Mouse (Mus musculus): ENCODE data around the gene Mrpl55.
A peak's percentile ranks its signal among the peaks of the same experiment; 100 is the strongest.
"Not testable (repeated sequence)": the region's sequence is repeated elsewhere in the genome, so short reads cannot be mapped to it uniquely, and the experiment has no call there.

Gene Mrpl55

DNA sequence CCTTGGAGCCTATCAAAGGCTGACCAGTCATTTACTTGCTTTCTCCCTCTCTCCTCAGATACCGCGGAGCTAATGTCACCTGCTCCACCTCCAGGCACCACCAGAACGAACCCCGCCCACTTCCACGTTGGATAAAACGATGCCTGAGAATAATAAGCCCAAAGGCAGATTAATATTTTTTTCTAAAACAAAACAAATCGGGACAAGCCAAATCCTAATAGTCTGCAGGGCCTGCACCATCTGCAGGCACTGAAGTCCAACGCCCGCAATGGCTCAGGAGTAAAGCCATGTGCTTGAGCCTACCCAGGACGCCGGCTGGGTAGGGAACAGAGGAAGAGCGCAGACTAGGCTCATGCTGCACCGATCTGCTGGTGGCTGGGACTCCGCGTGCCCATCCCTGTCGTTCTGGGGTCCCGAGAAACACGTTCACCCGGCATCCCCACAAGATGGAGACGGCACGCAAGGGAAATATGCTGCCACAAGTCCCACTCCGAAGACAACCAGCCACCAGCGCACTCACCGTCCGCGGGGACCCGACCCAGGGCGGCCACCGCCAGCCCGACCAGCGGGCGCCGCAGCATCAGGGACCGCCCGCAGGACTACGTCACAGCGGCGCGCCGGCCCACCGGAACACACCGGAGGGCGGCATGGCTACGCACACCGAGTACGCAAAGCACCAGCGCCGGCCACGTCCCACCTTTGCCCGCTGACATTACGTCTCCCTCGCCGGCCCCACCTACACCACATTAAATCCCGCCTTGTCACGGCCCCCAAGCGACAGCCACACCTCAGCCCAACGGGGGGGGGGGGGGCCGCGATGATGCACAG, 10.8 kb upstream of the Mrpl55 start:
- peak; percentile 79 for DNase-seq (ENCODE audit: low spot score)

DNA sequence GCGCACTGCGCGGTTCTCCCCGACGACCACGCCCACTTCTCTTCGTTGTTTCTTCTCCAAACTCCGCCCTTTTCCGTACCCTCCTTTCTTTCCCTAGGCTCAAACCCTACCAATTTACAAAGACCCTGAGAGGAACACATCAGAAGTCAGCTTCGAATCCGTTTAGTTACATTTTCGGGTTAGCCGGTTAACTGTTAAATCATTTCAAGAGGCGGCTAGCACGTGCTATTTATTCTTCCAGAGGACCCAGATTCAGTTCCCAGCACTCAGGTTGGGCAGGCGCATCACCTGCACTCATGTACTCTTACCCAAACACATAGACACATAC, 10.3 kb upstream of the Mrpl55 start, which contains the start of gene Guk1:
Gene Guk1, minus strand, starts transcription at position 154 of the 328 bp plus-strand sequence.
- DNase-seq (ENCODE audit: low spot score), result no peak

DNA sequence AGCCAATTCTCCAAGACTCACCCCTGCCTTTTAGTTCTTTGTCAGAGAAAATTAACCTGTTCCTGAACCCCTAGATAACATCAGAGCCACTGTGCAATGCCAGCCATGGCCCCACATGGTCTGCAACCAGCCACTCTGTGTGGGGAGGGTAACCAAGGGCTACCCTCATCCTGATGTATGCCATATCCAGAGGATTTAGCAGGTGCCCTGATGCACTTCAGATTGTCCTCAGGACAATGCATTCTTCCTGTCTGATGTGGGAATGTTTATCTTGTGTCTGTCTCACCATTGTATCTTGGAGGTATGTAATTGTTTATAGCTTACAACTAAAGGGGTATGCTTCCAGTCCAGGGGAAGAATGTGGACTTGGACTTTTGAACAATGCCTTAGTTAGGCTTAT, 6.1 kb upstream of the Mrpl55 start:
- no peak for DNase-seq (ENCODE audit: low spot score)

DNA sequence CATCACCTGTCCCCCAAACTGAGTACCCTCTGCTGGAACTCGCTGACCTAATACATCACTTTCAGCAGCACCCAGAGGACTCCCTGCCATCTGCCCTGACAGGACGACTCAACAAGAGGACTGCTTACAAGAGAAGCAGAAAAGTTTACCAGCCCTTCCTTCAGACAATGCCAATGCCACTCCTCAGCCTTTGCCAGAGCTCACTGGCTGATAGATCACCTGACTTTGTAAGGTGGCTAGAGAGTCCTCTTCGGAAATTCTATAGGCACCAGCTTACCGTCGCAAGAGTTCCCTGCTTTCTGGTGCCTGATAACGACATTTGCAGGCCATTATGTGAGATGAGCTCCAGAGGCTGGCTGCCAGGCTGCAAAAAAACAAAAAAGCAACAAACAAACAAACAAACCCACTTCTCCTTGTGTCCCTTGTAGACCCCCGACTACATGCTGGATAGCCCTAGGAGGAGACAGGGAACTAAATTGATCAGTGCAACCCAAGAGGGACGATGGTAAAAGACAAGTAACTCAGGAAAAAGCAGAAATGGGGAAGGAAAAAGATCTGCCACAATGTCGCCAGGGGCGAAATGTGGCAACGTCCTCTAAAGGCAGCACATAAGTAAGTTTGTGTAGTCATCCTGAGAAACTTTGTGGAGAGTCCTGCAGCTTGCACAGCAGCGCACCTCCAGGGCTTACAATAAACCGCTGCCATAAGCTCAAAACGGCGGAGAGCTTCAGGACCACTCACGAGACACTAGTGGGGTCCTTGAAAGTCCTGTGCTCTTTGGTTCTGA, 877 bp upstream of the Mrpl55 start:
- peak; percentile 37 for DNase-seq (ENCODE audit: low spot score)

DNA sequence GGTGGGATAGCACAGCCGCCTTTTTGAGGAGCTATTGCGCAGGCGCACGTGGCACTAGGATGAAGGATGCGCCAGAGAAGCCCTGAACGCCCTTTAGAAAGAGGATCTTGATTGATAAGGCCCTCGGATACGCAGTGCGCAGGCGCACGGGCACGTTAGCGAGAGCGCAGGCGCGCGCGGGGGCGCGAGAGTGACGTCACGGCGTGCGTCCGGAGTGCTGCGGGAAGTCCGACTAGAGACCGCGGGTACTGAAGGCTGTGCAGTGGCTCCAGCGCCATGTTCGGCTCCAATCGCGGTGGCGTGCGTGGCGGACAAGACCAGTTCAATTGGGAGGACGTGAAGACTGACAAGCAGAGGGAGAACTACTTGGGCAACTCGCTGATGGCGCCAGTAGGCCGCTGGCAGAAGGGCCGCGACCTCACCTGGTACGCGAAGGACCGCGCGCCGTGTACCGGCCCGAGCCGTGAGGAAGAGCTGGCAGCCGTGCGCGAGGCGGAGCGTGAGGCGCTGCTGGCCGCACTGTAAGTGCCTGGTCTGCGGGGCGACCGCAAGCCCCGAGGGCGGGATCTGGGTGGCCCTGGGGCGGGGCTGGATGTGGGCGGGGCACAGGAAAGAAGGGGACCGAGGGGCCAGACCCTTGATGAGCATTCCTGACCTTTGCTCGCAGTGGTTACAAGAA, 6.0 kb downstream of the Mrpl55 start, which contains the start of gene 2310033P09Rik:
Gene 2310033P09Rik, plus strand, starts transcription at position 169 of the 679 bp plus-strand sequence.
- DNase-seq (ENCODE audit: low spot score), result peak; percentile 91

DNA sequence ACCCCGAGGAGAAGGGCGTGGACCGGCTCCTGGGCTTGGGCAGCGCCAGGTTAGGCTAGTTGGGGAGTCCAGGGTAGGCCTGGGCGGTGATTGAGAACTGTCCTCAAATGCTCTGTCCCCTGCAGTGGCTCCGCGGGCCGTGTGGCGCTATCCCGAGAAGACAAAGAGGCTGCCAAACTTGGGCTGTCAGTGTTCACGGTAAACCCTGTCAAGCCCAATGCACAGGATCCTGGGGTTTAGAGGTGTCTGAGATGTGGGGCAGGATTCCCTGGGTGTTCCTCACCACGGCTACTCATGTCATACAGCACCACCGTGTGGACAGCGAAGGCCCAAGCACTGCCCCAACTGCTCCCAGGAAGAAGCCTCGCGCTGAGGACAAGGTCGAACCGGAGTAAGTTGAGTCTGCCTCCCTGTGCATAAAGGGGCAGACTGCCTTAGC, 6.7 kb downstream of the Mrpl55 start:
- DNase-seq (ENCODE audit: low spot score), result peak; percentile 79

DNA sequence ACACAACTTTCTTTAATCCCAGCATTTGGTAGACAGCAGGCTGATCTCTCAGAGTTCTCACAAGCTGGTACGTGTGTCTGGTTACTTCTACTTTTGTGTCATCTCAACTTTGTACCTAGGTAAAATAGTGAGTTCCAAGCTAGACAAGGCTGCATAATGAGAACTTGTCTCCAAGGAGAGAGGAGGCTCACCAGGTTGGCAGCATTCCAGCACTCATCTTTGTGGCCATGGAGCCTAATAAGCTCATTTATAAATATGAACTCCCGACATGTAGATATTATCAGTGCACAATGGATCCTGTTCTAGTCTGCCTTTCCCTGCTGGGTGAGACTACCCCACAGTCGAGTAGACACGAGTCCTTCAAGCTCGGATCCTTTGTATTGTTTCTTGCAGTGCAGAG, 7.3 kb downstream of the Mrpl55 start:
- no peak for DNase-seq (ENCODE audit: low spot score)

DNA sequence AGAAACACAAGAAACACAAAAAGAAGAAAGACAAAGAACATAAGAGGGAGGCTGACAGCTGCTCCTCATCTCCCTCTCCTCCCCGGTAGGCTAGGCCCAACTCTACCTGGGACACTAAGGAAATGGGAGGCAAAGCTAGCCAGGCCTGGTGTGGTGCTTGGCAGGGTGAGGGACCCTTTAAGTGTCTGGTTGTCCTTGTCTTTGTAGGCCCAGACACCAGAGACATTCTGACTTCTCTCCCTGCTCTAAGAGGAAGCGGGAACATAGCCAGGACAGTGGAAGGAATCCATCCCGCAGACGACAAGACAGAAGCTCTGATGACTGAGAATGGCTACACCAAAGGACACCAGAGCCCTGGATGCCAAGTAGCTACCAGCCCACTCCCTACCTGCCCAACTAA, 7.7 kb downstream of the Mrpl55 start:
- DNase-seq (ENCODE audit: low spot score), result no peak

DNA sequence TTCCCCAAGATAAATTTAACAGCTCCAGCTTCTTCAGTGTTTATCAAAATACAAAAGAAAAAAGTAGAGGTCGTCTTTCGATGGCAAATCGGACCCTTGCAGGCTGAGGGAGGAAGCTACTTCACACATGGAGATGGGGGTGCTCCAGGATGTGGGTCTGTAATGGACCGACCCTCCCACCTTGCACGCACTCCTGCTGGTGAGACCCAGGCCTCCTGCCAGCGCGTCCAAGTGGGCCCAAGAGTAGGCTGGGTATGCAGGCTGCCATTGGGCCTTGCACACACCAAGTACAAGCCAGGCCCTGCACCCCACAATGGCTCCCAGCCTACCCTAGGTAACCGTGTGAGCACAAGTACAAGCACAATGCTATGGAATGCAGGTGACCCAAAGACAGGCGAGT, 9.3 kb downstream of the Mrpl55 start:
- DNase-seq (ENCODE audit: low spot score), result not testable (repeated sequence)

DNA sequence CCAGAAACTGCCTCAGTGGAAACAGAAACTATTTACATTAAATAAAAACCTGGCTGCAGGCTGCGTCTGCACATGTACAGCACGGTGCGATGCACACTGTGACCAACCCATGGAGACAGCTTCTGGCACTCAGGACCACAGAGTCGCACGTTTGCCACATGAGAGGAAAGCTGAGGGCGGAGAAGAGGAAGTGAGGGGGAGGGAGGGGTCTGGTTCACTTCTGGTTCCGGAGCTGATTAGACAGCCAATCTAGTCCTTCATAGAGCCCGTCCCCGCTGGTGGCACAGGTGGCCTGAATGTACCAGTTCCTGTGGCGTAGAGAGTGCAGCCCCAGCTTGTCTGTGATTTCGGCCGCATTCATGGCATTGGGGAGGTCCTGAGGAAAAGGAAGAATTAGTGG, 10.0 kb downstream of the Mrpl55 start:
- DNase-seq (ENCODE audit: low spot score), result not testable (repeated sequence)

DNA sequence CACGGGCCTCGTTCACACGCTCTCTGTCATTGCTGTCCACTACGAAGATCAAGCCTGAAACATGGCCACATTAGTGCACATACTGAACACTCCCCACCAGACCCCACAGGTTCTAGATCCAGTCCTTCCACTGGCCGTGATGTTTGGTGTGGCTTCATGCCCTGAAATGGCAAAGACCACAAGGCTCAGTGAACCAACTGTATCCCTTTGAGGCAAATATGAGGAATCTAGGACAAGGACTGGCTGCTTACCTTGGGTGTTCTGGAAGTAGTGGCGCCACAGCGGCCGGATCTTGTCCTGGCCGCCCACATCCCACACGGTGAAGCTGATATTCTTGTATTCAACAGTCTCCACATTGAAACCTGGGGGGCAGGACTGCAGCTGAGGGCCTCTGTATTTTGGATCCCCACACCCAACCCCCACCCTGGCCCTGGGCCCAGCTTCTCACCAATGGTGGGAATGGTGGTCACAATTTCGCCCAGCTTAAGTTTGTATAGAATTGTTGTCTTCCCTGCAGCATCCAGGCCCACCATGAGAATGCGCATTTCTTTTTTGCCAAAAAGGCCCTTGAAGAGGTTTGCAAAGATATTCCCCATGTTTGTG, 10.7 kb downstream of the Mrpl55 start:
- no peak for DNase-seq (ENCODE audit: low spot score)

DNA sequence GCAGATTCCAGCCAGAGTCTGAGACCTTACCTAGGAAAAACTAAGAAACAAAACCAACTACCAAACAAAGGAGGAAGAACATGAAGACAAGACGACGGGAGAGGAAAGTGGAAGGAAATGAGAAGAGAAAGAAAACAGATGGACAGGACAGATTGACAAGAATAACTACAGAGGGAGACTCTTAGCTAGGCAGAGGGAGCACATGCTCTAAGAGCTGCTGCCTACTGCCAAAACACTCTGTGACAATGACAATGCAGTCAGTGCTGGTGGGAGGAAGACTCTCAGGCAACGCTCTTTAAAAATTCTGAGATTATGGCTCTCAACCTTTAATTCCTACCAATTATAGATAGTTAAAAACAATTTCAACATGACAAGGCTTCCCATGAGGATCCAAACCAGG, 14.7 kb downstream of the Mrpl55 start:
- no peak for DNase-seq (ENCODE audit: low spot score)

DNA sequence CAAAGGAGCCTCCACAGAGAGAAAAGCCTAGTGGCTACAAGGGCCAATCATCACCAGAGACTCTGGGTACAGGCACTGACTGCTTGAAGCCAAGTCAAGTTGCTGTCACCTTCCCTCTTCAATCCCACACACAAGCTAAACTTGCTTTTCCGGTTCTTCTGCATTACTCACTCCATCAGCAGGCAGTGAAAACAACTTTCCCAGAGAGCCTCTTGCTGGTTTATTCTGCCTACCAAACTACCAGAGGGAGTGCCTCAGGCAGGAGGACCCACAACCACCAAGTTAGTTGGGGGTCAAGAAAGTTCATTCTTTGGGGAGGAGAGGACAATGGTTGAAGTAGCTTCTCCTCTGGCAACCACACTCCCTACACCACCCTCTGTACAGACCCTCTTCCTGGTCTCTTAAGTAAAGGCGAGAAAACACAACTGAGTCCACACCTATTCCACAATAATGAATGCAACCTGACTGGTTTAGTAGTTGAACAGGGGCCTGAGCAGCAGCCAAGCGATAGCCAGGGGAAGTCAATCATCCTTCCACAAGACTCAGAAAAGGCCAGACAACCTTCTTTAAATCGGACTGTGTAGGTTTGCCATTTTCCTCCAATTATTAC, 16.2 kb downstream of the Mrpl55 start:
- DNase-seq (ENCODE audit: low spot score), result no peak

DNA sequence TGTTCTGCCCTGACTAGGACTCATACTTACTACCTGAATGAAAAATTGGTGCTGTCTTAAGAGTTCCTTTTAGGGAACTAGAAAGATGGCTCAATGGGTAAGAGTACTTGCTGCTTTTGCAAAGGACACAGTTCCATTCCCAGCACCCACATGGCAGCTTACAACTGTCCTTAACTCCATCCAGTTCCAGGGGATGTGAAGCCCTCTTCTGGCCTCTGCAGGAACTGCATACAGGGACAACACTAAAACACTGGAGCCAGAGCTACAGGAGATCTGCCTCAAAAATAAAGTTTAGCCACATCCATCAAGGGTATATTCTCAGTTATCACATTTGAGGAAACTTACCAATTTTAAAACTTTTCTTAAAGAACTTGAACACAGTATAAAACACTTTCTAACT, 16.8 kb downstream of the Mrpl55 start:
- peak; percentile 56 for DNase-seq (ENCODE audit: low spot score)

DNA sequence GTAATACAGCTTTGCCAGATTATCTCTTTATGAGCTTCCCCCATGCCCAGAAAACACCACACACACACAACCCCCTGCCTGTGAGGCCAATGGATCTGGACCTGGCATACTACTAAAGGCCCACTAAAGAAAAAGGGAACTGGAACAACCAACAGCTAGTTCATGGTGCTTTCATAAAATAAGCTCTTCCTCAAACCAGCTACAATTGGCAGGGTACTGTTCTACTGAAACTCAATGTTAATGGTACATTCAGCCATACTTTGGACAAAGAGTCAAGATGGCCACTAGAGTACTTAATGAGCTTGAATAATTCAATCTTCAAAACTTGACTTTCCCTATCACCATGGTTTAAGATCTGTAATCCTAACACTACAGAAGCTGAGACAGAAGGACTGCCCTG, 19.3 kb downstream of the Mrpl55 start:
- DNase-seq (ENCODE audit: low spot score), result no peak

DNA sequence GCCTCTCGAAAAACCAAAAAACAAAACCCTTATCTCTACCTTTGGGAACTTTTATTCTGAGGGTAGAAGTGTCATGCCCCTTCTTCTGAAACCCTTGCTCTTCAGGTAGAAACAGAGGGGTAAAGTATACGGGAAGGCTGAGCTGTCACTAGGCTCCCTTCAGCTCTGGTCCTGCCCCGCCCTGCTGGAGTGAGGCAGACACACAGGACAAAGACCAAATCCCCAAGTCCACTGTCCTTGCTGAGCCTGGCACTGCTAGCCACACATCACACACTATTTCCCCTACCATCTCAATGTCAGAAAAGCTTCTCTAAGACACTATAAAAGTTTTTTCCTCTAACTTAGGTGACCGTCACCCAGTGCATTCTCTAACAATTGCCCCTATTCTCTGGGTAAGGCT, 20.0 kb downstream of the Mrpl55 start:
- DNase-seq (ENCODE audit: low spot score), result no peak

DNA sequence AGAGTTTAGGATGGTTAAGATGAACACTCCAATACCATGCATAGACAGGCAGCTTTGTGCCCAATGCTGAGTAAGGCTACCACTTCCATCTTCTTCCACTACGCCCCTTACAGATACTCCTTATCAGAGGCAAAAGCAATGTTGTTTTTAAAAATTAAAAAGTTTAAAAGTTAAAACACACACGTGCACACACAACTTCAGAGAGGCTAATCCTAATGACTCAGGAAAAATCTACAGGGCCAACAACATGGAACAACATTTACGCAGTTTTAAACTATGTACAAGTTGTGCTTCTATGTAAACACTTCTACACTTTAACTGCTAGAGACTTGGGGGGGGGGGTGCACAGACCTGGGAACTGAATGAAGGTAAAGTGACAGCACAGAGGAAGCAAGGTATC, 21.7 kb downstream of the Mrpl55 start:
- no peak for DNase-seq (ENCODE audit: low spot score)

DNA sequence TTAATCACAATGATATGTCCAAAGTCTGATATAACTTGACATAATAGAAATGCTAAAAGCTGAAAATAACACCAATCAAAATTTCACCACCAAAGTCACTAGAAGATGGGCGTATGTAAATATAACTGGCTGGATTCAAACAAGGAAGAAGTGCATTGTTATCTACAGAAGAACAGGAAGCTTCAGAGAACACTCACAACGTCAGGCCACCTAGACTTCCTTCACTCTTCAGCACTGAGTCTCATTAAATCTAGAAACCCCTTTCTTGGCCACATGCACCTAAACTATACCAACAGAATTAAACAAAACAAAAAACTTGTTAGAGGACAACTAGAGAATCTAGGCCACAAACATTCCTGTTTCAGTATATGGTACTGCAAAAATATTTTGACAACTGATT, 22.2 kb downstream of the Mrpl55 start:
- no peak for DNase-seq (ENCODE audit: low spot score)

DNA sequence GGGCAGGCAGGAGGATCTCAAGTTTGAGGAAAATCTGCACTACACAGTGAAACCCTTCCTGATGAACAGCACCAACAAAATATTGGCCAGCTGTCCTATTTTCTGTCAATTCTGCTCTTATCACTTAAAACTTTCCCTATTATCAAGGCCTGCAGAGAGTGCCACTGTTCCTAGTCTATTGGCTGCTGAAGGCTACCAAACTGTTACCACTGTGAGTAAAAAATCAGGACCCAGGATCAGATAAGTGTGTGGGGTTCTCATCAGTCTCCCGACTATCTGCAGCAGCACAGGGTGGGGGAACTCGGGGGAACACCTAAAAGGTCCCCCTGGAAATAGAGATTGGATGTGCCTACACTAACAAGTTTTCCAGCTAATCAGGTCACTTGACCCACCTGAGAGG, 22.9 kb downstream of the Mrpl55 start:
- no peak for DNase-seq (ENCODE audit: low spot score)

DNA sequence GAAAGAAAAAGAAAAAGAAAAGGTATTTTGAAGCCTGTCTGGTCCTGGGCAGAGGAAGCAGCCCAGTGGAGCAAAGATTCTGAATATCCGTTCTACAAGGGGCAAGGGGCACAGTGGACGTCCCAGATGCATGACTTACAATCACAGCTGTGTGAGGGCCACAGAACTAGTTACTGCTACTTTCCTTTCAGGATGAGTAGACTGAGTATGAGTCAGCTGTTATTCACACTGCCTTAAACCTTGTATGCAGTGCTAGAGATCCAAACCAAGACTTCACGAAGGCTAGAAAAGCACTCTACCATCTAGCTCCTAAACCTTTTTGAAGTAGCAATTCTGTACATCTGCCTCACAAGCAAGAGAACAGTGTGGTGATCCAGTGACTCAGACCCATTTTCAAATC, 24.0 kb downstream of the Mrpl55 start:
- no peak for DNase-seq (ENCODE audit: low spot score)

DNA sequence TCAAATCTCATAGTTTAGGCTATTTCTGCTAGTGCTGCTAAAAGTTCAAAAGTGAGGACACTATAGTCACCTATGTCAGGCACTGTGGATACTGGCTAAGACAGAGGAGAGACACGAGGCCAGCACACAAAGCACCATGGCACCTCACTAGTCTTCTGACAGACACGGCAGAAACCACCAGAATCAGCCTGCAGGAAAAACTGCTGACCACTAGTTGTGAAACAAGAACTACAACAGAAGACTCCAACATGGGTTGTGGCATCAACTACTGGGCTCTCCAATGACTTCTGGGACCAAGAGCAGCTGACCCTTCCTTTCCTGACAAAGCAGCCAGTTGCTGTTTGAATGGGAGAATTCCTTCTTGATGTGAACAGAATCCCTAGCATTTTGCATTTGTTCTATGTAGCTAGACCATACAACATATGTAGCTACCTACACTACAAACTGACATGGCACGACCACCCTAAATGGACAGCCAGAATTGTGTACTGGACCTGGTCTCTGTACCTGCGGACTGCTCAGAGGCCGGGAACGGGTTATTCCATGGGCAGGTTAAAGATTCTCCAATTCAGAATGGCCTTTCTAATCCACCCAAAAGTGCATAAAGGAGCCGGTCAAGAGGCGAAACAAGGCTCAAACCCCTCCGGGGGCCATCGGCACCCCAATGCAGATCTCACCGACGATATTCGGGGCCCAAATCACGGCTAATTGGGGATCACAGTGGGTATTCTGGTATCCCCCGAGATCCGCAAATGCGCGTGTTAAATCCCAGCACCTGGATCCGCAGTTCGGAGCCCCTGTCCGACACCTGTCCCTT, 24.7 kb downstream of the Mrpl55 start:
- no peak for DNase-seq (ENCODE audit: low spot score)

Data from c-Kit-positive CD71-positive TER-119-positive erythroid progenitor cells, embryonic 14.5 days (primary cell).